Mouse (Mus musculus) stomach, embryonic 16.5 days (tissue): Measurements from ENCODE around the gene P3h4. TPM values are rescaled to one million over a fixed set of nuclear protein-coding genes. Genes with fewer than 3 reads are reported as not detected.
A peak's percentile ranks its signal among the peaks of the same experiment; 100 is the strongest.

Experiments used
- ATAC-seq: fragments of 200-750 bp; cut with Nextera tagmentation; 2 replicates; pipeline ENCODE4 v1.8.0; 2017; ENCODE audit warnings: moderate number of reproducible peaks, moderate TSS enrichment; ENCODE audit not compliant: insufficient read depth, low FRiP score
- H3K27ac ChIP-seq: fragments of 300-500 bp; sonication (generic); 2 replicates; pipeline ENCODE4 v1.5.1; 2014; ENCODE audit warnings: low read length
- H3K27me3 ChIP-seq: fragments of 300-500 bp; sonication (generic); 2 replicates; pipeline ENCODE4 v1.6.1; 2014; ENCODE audit warnings: low read length, control low read depth, mixed read lengths; ENCODE audit not compliant: control insufficient read depth, insufficient read depth
- H3K36me3 ChIP-seq: fragments of 300-500 bp; sonication (generic); 2 replicates; pipeline ENCODE4 v1.6.1; 2014; ENCODE audit warnings: low read length; ENCODE audit not compliant: control insufficient read depth, insufficient read depth
- H3K4me1 ChIP-seq: fragments of 300-500 bp; sonication (generic); 2 replicates; pipeline ENCODE4 v1.6.1; 2014; ENCODE audit warnings: low read length, control low read depth, mixed read lengths; ENCODE audit not compliant: control insufficient read depth, insufficient read depth
- H3K4me2 ChIP-seq: fragments of 300-500 bp; sonication (generic); 2 replicates; pipeline ENCODE4 v1.6.1; 2014; ENCODE audit warnings: low read depth, low read length, mixed read lengths
- H3K4me3 ChIP-seq: fragments of 300-500 bp; sonication (generic); replicated peaks from 2 replicates; pipeline ENCODE4 v1.5.1; 2014; ENCODE audit warnings: mild to moderate bottlenecking, low read length
- H3K9ac ChIP-seq: fragments of 300-500 bp; sonication (generic); 2 replicates; pipeline ENCODE4 v1.6.1; 2014; ENCODE audit warnings: low read length
- H3K9me3 ChIP-seq: fragments of 300-500 bp; sonication (generic); replicated peaks from 2 replicates; pipeline ENCODE4 v1.6.1; 2016; ENCODE audit warnings: low read length, control low read depth; ENCODE audit not compliant: control insufficient read depth
- WGBS: fragments of 180-500 bp; shearing (Covaris S2); extraction: QIAGEN DNeasy Blood & Tissue Kit; methylation state at CpG from one replicate; pipeline ENCODE4 v1.1.7; 2014; 5-methylcytosine and 5-hydroxymethylcytosine counted together
- polyA plus RNA-seq: library from polyadenylated mRNA; unstranded; fragments of >200 nt; fragmentation: Nextera tagmentation; extraction: Ambion mirVana; gene quantifications from 2 replicates; pipeline ENCODE4 v1.2.1, GENCODE M21; 2015

The P3h4 gene
- polyA plus RNA-seq, 1 experiment from 2014 or later: 56.7 TPM

GRCm38 (mm10) chr11:100414914-100415822 lies 532 bp upstream of the P3h4 start, which contains the start of gene Fkbp10:
Gene Fkbp10, plus strand, starts transcription at chr11:100415697.
- peak; percentile 45 for ATAC-seq
- H3K27ac ChIP-seq: peak within 1 kb of the TSS; percentile 93
- peak within 1 kb of the TSS; percentile 82 for H3K4me3 ChIP-seq
- H3K9me3 ChIP-seq: no peaks in the 10 kb centered on the region
- peaks cover 19% of the 10 kb centered on the region for H3K4me1 ChIP-seq
- peak within 1 kb of the TSS; percentile 68 for H3K4me2 ChIP-seq
- H3K27me3 ChIP-seq: no peaks in the 10 kb centered on the region
- 0 out of 2 replicates have a peak, but pooled peaks cover 5% of the 10 kb centered on the region for H3K36me3 ChIP-seq
- H3K9ac ChIP-seq: peak within 1 kb of the TSS; percentile 94
- WGBS: under 1% methylated on average over 31 of the region's 31 CpGs

DNA sequence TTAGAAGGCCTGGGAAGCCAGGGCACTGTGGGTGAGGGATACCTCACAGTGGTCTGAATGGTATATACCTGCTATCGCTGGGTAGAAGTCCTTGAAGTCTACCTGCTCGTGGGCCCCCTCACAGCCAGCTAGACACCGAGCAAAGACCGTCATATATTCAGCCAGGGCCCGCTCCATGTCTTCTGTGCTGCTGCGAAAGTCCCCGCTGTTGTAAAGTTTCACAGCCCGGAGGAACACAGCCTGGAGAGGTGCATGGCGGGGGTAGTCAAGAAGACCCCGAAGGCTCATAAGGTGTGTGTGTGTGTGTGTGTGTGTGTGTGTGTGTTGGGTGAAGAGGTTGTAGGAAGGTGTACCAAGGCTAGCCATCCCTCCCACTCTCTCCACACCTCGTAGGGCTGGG lies 1.1 kb downstream of the P3h4 start:
- H3K4me1 ChIP-seq: peaks cover 22% of the 10 kb centered on the region
- WGBS: 59% methylated on average over 11 of the region's 11 CpGs
- peak overlapping the region; percentile 93 for H3K27ac ChIP-seq
- H3K9me3 ChIP-seq: no peaks in the 10 kb centered on the region
- peaks cover 12% of the 10 kb centered on the region; the same call in 1 of the 2 replicates for H3K36me3 ChIP-seq
- no peak for ATAC-seq
- peak overlapping the region; percentile 82 for H3K4me3 ChIP-seq
- no peaks in the 10 kb centered on the region for H3K27me3 ChIP-seq
- peak overlapping the region; percentile 68 for H3K4me2 ChIP-seq
- H3K9ac ChIP-seq: peak overlapping the region; percentile 94

DNA sequence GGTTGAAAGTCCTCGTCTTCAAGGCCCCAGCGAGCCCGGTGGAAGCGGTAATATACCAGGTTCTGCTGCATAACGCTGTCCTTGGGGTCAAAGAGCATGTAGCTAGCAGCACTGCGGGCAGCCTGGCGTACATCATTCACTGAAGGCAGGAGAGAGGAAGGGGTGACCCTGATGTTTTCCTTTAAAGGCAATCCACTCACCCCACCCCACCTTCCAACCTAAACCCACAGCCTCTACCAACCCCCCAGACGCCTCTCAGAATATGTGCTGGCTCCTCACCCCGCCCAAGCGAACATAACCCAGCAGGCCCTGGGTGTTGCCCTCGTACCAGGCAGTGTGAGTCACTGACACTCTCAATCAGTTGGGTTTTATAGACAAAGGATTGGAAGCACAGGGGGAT lies 2.9 kb downstream of the P3h4 start:
- Histone ChIP-seq H3K4me1 (peaks cover 25% of the 10 kb centered on the region), H3K4me2 (peak overlapping the region; percentile 68), H3K27me3 (no peaks in the 10 kb centered on the region), H3K4me3 (peak overlapping the region; percentile 82), H3K27ac (peak overlapping the region; percentile 93), H3K9me3 (no peaks in the 10 kb centered on the region), H3K36me3 (peaks cover 12% of the 10 kb centered on the region; the same call in 1 of the 2 replicates), H3K9ac (peak overlapping the region; percentile 94)
- 39% methylated on average over 11 of the region's 11 CpGs for WGBS
- ATAC-seq: no peak

DNA sequence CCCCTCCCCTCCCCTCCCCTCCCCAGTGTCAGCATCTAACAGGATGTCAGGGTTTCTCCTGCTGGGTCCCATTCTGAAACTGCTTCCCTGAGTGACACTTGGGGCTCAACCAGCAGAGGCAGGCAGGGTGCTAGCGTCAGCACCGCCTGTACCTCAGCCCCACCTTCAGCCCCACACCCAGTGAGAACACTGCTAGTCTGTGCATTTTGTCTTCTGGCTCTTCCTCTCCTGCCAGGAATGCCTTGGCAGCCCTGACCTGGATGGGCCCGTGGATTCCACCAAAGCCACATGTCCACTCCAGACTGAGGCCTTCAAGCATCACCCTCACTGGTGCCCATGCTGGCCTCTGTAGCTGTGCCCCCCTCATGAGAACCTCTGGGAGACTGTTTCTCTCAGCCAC lies 5.0 kb downstream of the P3h4 start:
- H3K9me3 ChIP-seq: no peaks in the 10 kb centered on the region
- H3K9ac ChIP-seq: no peak overlapping the region
- no peak overlapping the region for H3K4me3 ChIP-seq
- WGBS: 77% methylated on average over 3 of the region's 3 CpGs
- no peak overlapping the region for H3K4me2 ChIP-seq
- peaks cover 12% of the 10 kb centered on the region; the same call in 1 of the 2 replicates for H3K36me3 ChIP-seq
- no peak overlapping the region for H3K27ac ChIP-seq
- H3K27me3 ChIP-seq: no peaks in the 10 kb centered on the region
- ATAC-seq: no peak
- peaks cover 27% of the 10 kb centered on the region for H3K4me1 ChIP-seq

GRCm38 (mm10) chr11:100408835-100409462 lies 5.7 kb downstream of the P3h4 start:
- no peaks in the 10 kb centered on the region for H3K27me3 ChIP-seq
- H3K9me3 ChIP-seq: no peaks in the 10 kb centered on the region
- H3K27ac ChIP-seq: no peak overlapping the region
- H3K9ac ChIP-seq: no peak overlapping the region
- H3K4me1 ChIP-seq: peaks cover 30% of the 10 kb centered on the region
- no peak overlapping the region for H3K4me2 ChIP-seq
- H3K4me3 ChIP-seq: no peak overlapping the region
- ATAC-seq: no peak
- 90% methylated on average over 12 of the region's 12 CpGs for WGBS
- H3K36me3 ChIP-seq: peaks cover 12% of the 10 kb centered on the region; the same call in 1 of the 2 replicates

- Histone ChIP-seq H3K4me3 (no peak overlapping the region), H3K27ac (no peak overlapping the region), H3K4me2 (no peak overlapping the region), H3K9me3 (no peaks in the 10 kb centered on the region), H3K36me3 (peaks cover 12% of the 10 kb centered on the region; the same call in 1 of the 2 replicates), H3K27me3 (no peaks in the 10 kb centered on the region), H3K4me1 (peaks cover 35% of the 10 kb centered on the region), H3K9ac (no peak overlapping the region)
- 34% methylated on average over 10 of the region's 10 CpGs for WGBS
- ATAC-seq: 0 out of 2 replicates have a peak, but pooled peaks have one; percentile 52
Measured at GRCm38 (mm10) chr11:100408076-100408834, 6.4 kb downstream of the P3h4 start.

DNA sequence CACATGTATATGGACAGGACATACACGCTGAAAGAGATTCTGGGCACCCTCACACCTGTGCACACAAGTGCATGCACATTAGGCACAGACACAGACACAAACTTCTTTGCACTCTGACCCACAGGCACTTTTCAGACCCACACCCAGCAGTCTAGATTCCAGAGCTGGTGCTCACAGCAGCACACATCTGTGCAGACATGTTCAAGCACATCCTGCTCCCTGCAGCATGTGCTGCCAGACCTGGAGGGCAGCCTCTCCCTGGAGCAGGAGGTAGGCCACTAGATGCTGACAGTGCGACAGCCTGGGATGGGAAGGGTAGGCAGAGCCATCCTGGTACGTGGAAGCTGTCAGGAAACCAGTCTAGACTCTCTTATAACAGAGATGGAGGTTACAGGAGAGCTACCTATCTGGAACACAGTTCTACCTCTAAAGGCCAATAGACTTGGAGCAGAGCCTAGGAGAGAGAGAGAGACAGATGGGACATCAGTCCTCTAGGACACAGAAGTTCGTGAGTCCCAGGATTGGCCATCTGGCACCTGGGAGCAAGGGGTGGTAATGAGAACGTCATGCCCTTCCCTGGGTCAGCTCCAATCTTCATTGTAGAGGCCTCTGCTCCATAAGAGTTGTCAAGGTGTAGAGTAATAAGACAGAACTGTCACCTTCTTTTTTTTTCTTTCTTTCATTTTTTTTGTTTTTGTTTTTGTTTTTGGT lies 7.5 kb downstream of the P3h4 start:
- Histone ChIP-seq H3K9ac (0 out of 2 replicates have a peak overlapping the region, but pooled peaks have one; percentile 9), H3K4me2 (no peak overlapping the region), H3K27me3 (no peaks in the 10 kb centered on the region), H3K4me1 (peaks cover 32% of the 10 kb centered on the region), H3K4me3 (no peak overlapping the region), H3K27ac (peak overlapping the region; percentile 68), H3K9me3 (no peaks in the 10 kb centered on the region), H3K36me3 (peaks cover 12% of the 10 kb centered on the region; the same call in 1 of the 2 replicates)
- no peak for ATAC-seq
- 78% methylated on average over 5 of the region's 5 CpGs for WGBS

GRCm38 (mm10) chr11:100406273-100406672 lies 8.4 kb downstream of the P3h4 start:
- peak; percentile 28; the same call in 1 of the 2 replicates for ATAC-seq
- no peak overlapping the region for H3K4me3 ChIP-seq
- H3K27ac ChIP-seq: peak overlapping the region; percentile 73
- peaks cover 27% of the 10 kb centered on the region for H3K4me1 ChIP-seq
- no peak overlapping the region for H3K9ac ChIP-seq
- H3K9me3 ChIP-seq: no peaks in the 10 kb centered on the region
- WGBS: 71% methylated on average over 8 of the region's 8 CpGs
- no peak overlapping the region for H3K4me2 ChIP-seq
- no peaks in the 10 kb centered on the region for H3K27me3 ChIP-seq
- peaks cover 12% of the 10 kb centered on the region; the same call in 1 of the 2 replicates for H3K36me3 ChIP-seq
